Mouse (Mus musculus) CH12.LX (cell line): ENCODE measurements around the gene Adora2b.

Experiments
- EP300 ChIP-seq: IDR thresholded peaks from 2 replicates; pipeline ENCODE4 v1.6.1; 2011; ENCODE audit warnings: low read length, improper control_type of control experiment
- HCFC1 ChIP-seq: IDR thresholded peaks from 2 replicates; pipeline ENCODE4 v1.6.1; 2012; ENCODE audit warnings: low read depth, mild to moderate bottlenecking, inconsistent platforms, low read length, improper control_type of control experiment
- JUND ChIP-seq: conservative IDR thresholded peaks from 2 replicates; pipeline ENCODE4 v1.6.1; 2011; ENCODE audit warnings: low read depth, low read length, improper control_type of control experiment
- POLR2A ChIP-seq: IDR thresholded peaks from 2 replicates; pipeline ENCODE4 v1.6.1; 2011; ENCODE audit warnings: low read depth, mild to moderate bottlenecking, improper control_type of control experiment, low read length
- POLR2AphosphoS2 ChIP-seq: IDR thresholded peaks from 2 replicates; pipeline ENCODE4 v1.6.1; 2011; ENCODE audit warnings: low read depth, low read length, improper control_type of control experiment
- ZC3H11A ChIP-seq: IDR thresholded peaks from 2 replicates; pipeline ENCODE4 v1.6.1; 2012; ENCODE audit warnings: low read depth, mild to moderate bottlenecking, inconsistent platforms, low read length, improper control_type of control experiment

- TF ChIP-seq POLR2A: peak; percentile 98
- TF ChIP-seq ZC3H11A: peak; percentile 86
- TF ChIP-seq HCFC1: peak; percentile 68
- no peak for TF ChIP-seq EP300
- peak; percentile 95 for TF ChIP-seq POLR2AphosphoS2
- TF ChIP-seq JUND: no peak; the same call in 1 of the 2 replicates
Measured at GRCm38 (mm10) chr11:62280675-62281600, 32.2 kb downstream of the Adora2b start, which contains the start of the genes Zswim7 and Ttc19.
